Mouse (Mus musculus) stomach, postnatal 0 days (tissue): ENCODE data around the gene Fbxo31.

ENCODE experiments used
- CTCF ChIP-seq: IDR thresholded peaks from 2 replicates; pipeline ENCODE4 v1.5.1; 2016; ENCODE audit warnings: antibody characterized with exemption, low read depth, mild to moderate bottlenecking, moderate library complexity
- EP300 ChIP-seq: optimal IDR thresholded peaks from 2 replicates; pipeline ENCODE3; 2016; ENCODE audit warnings: antibody characterized with exemption

GRCm38 (mm10) chr8:121585159-121585825 is 6.7 kb upstream of the Fbxo31 start:
- TF ChIP-seq EP300 (peak; percentile 83), CTCF (no peak)
